Mouse (Mus musculus): ENCODE data around the gene Teddm3. TPM values are rescaled to one million over a fixed set of nuclear protein-coding genes. Genes with fewer than 3 reads are reported as not detected.
A peak's percentile ranks its signal among the peaks of the same experiment; 100 is the strongest.
"Not testable (repeated sequence)": the region's sequence is repeated elsewhere in the genome, so short reads cannot be mapped to it uniquely, and the experiment has no call there.

The Teddm3 gene
- not detected in 2 replicates for polyA plus RNA-seq (2015; fragmentation: Nextera tagmentation; extraction: Ambion mirVana)

DNA sequence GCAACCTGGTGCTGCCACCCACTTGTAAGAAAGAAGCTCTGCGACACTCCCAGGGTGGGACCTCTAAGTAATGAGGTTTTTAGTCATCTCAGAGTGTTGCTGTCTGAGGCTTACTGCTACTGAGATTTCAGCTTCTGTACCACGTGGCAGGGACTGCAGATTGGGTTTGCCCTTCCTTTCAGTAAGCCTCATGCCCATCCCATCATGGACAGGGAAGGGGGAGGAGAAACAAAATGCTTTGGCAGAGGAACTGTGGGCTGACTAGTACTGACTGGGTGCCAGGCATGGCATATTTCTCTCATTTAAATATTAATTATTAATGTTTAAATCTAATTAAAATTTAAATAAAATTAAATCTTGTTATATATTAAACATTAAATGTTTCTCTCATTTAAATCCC, at the start of gene Teddm3:
Gene Teddm3, minus strand, starts transcription at position 101 of the 400 bp plus-strand sequence.
- H3K4me1 ChIP-seq; H3K27me3 ChIP-seq (replicated peaks); ATAC-seq (replicated peaks): not testable (repeated sequence)

DNA sequence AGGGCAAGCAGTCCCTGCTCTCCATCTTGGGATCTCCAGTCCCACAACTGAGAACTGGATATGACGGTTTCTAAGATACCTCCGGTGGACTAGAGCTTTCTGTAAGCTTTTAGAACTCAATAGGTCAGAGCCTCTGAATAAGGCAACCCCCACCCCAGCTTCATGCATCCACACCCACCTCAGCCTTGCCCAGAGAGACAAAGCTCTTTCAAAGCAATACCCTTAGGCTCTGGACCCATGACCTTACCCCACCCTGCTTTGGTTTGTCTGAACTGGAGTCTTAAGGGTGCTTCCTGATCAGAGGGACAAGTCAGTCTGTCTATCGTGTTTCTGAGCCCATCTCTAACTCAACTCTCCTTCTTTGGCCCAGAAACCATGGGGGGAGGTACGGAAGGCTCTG, 48.9 kb upstream of the Teddm3 start:
- Histone ChIP-seq H3K9ac (no peak overlapping the region), H3K36me3 (replicated peaks) (no peaks in the 10 kb centered on the region), H3K4me3 (no peak overlapping the region), H3K4me1 (peaks cover 24% of the 10 kb centered on the region), H3K27ac (no peak overlapping the region), H3K9me3 (no peaks in the 10 kb centered on the region), H3K27me3 (replicated peaks) (0 out of 2 replicates have a peak, but pooled peaks cover 6% of the 10 kb centered on the region), H3K4me2 (no peak overlapping the region)
- ATAC-seq (replicated peaks): no peak
- 86% methylated on average over 4 of the region's 4 CpGs for WGBS

More for the DNA sequence above, at the start of gene Teddm3:
- not testable (repeated sequence) for H3K36me3 ChIP-seq (replicated peaks); H3K27ac ChIP-seq; H3K4me3 ChIP-seq; H3K9ac ChIP-seq; H3K9me3 ChIP-seq; H3K4me2 ChIP-seq
- no CpG with 5 or more reads among the region's 2 CpGs for WGBS

DNA sequence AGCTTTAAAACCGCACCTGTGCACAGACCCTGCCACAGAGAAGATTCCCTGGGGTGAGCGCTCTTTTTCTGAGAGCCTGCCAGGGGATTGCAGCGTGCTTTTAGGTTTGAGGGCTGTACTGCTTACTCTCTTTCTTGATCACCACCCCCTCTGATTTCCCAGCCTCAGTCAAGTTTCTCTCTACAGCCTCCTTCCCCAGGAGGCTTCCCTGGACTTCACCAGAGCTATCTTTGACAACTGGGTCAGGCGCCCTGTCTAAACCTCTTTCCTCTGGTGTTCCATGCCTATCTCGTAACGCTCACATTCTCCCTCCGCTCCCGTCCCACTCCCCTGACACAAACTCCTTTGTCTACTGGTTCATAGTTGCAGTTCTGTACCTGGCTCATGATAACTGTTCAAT, 45.6 kb upstream of the Teddm3 start:
- no peak overlapping the region for H3K4me2 ChIP-seq
- H3K27ac ChIP-seq: no peak overlapping the region
- H3K4me1 ChIP-seq: no peaks in the 10 kb centered on the region
- no peak overlapping the region for H3K4me3 ChIP-seq
- ATAC-seq (replicated peaks): no peak
- no peaks in the 10 kb centered on the region for H3K36me3 ChIP-seq (replicated peaks)
- WGBS: 61% methylated on average over 8 of the region's 8 CpGs
- no peak overlapping the region for H3K9ac ChIP-seq
- no peaks in the 10 kb centered on the region for H3K9me3 ChIP-seq
- H3K27me3 ChIP-seq (replicated peaks): 0 out of 2 replicates have a peak, but pooled peaks cover 6% of the 10 kb centered on the region

DNA sequence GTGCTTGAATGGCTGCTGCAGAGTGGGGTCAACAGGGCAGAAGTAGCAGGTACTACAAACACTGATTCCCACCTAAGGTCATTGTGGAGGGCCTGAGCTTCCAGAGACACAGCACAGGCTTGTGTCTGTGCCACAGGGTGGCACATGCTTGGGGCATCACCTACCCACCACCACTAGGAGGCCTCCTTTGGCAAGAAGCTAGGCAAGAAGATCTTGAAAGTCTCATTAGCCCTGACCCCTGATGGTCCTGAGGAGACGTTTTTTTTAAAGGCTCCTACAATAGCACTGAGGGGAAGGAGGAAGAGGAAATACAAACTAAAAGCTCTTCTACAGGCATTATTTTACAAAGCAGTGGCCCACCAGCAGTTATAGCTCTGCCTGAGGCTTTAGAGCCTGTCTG, 44.7 kb upstream of the Teddm3 start:
- Histone ChIP-seq H3K9ac (no peak overlapping the region), H3K27ac (no peak overlapping the region), H3K36me3 (replicated peaks) (no peaks in the 10 kb centered on the region), H3K4me1 (no peaks in the 10 kb centered on the region), H3K4me2 (no peak overlapping the region), H3K9me3 (no peaks in the 10 kb centered on the region), H3K4me3 (no peak overlapping the region), H3K27me3 (replicated peaks) (0 out of 2 replicates have a peak, but pooled peaks cover 6% of the 10 kb centered on the region)
- WGBS: 4% methylated on average over 1 of the region's 1 CpGs
- ATAC-seq (replicated peaks): no peak

DNA sequence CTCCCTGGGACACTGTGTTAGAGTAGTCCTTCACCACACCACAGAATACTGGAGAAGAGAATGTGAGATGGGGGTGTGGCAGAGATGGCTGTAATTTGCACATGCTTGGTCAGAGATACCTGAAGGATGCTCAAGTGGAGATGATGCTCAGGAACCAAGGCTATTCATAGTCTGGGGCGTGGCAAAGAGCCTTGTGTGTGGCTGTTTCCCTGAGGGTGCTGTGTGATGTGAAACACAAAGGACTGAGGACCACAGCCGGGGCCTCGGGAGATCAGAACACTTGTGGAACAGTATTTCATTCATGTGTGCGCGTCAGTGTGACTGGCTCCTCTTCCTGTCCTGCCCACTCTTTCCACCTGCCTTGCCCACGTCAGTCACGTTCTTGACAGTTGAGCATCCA, 44.2 kb upstream of the Teddm3 start:
- H3K4me2 ChIP-seq: no peak overlapping the region
- H3K27me3 ChIP-seq (replicated peaks): 0 out of 2 replicates have a peak, but pooled peaks cover 4% of the 10 kb centered on the region
- H3K36me3 ChIP-seq (replicated peaks): no peaks in the 10 kb centered on the region
- 84% methylated on average over 7 of the region's 7 CpGs for WGBS
- no peak for ATAC-seq (replicated peaks)
- H3K27ac ChIP-seq: no peak overlapping the region
- no peaks in the 10 kb centered on the region for H3K4me1 ChIP-seq
- no peak overlapping the region for H3K4me3 ChIP-seq
- H3K9me3 ChIP-seq: no peaks in the 10 kb centered on the region
- H3K9ac ChIP-seq: no peak overlapping the region

DNA sequence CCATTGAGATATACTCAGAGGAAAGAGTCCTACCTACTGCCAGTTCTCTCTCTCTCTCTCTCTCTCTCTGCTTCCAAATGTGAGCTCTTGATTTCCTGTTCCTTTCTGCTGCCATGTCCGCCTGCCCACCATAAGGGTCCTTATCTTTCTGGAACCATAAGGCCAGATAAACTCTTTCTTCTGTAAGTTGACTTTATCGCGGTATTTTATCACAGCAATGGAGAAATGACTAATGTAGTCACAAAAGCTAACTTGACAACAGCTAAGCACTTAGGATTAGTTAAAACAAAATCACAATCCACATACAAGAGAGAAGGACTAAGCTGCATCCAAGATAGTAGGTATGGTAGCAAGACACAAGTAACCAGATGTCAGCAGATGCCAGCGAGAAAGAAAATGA, 43.7 kb upstream of the Teddm3 start:
- no peak for ATAC-seq (replicated peaks)
- H3K27me3 ChIP-seq (replicated peaks): no peaks in the 10 kb centered on the region
- H3K4me3 ChIP-seq: no peak overlapping the region
- H3K4me2 ChIP-seq: no peak overlapping the region
- no peaks in the 10 kb centered on the region for H3K4me1 ChIP-seq
- WGBS: 99% methylated on average over 4 of the region's 4 CpGs
- no peak overlapping the region for H3K9ac ChIP-seq
- no peaks in the 10 kb centered on the region for H3K9me3 ChIP-seq
- no peaks in the 10 kb centered on the region for H3K36me3 ChIP-seq (replicated peaks)
- H3K27ac ChIP-seq: no peak overlapping the region

DNA sequence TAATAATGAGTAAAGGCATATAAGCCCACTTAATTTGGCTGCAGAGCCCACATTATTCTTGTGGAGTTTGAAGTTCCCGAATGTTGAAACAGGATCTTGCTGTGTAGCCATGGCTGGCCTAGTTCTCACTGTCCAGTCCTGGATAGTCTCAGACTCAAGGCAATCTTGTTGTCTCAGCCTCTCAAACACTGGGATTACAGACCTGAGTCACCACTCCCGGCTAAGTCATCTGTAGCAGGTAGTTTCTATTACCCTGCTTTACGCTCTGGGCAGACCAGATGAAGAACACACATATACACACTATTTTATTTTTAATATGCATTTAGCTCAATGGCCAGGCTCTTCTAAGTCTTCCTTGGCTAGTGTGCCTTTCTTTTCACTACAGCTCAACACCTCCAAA, 42.8 kb upstream of the Teddm3 start:
- Histone ChIP-seq H3K4me1 (peaks cover 3% of the 10 kb centered on the region; the same call in 1 of the 2 replicates), H3K36me3 (replicated peaks) (no peaks in the 10 kb centered on the region), H3K27me3 (replicated peaks) (no peaks in the 10 kb centered on the region), H3K4me2 (no peak overlapping the region), H3K4me3 (no peak overlapping the region), H3K9me3 (no peaks in the 10 kb centered on the region), H3K27ac (no peak overlapping the region), H3K9ac (no peak overlapping the region)
- WGBS: 89% methylated on average over 3 of the region's 3 CpGs
- ATAC-seq (replicated peaks): no peak

DNA sequence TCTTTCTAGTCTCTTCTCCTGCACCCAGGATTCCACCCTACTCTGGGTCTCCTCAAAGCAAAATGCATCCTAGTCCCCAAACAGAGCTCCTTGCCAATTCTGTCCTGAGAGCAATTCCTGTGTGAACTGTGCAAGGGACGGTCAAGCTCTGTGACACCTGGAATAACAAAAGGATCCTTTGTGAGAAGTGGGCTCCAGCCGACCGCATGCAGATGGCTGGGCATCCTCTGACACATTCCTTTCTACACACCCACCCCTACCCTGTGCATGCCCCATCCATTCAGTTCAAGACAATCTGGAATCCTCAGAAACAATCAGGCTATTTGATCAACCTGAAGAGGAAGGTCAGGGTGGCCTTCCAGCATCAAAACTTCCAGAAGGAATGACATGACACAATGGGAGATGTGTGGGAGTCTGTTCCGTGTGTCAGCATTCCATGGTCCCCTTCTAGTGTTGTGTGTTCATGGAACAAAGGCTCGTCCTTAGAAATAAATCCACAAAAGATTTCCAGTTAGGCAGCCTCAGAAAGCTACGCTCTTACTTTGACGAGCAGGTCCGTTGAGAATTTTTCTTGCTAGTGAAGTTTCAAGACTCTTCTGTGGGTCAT, 41.6 kb upstream of the Teddm3 start:
- WGBS: 64% methylated on average over 8 of the region's 8 CpGs
- Histone ChIP-seq H3K4me2 (no peak overlapping the region), H3K9ac (no peak overlapping the region), H3K27me3 (replicated peaks) (no peaks in the 10 kb centered on the region), H3K36me3 (replicated peaks) (no peaks in the 10 kb centered on the region), H3K4me1 (peaks cover 3% of the 10 kb centered on the region; the same call in 1 of the 2 replicates), H3K4me3 (no peak overlapping the region), H3K27ac (no peak overlapping the region), H3K9me3 (no peaks in the 10 kb centered on the region)
- no peak for ATAC-seq (replicated peaks)

DNA sequence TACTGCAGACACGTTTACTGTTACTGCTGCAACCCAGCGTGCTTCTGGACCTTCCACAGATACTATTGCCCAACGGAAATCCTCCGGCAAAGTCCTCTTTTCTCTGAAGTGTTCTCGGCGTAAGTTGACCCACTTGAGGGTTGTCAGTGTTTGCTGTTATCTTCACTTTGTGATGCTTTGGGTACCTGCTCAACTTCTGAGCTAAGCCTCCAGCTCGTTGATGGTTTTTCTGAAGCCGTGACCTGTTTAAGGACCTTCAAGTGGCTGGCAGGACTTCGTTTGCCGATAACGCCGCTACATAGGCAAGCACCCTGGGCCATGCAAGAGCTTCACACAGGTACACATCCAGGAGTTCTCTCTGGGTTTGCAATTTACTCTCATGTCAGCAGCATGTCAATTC, 40.4 kb upstream of the Teddm3 start:
- no peak overlapping the region for H3K4me2 ChIP-seq
- 85% methylated on average over 12 of the region's 12 CpGs for WGBS
- ATAC-seq (replicated peaks): no peak
- no peaks in the 10 kb centered on the region for H3K9me3 ChIP-seq
- H3K4me1 ChIP-seq: peaks cover 3% of the 10 kb centered on the region; the same call in 1 of the 2 replicates
- no peaks in the 10 kb centered on the region for H3K27me3 ChIP-seq (replicated peaks)
- H3K36me3 ChIP-seq (replicated peaks): no peaks in the 10 kb centered on the region
- no peak overlapping the region for H3K9ac ChIP-seq
- no peak overlapping the region for H3K4me3 ChIP-seq
- no peak overlapping the region for H3K27ac ChIP-seq

DNA sequence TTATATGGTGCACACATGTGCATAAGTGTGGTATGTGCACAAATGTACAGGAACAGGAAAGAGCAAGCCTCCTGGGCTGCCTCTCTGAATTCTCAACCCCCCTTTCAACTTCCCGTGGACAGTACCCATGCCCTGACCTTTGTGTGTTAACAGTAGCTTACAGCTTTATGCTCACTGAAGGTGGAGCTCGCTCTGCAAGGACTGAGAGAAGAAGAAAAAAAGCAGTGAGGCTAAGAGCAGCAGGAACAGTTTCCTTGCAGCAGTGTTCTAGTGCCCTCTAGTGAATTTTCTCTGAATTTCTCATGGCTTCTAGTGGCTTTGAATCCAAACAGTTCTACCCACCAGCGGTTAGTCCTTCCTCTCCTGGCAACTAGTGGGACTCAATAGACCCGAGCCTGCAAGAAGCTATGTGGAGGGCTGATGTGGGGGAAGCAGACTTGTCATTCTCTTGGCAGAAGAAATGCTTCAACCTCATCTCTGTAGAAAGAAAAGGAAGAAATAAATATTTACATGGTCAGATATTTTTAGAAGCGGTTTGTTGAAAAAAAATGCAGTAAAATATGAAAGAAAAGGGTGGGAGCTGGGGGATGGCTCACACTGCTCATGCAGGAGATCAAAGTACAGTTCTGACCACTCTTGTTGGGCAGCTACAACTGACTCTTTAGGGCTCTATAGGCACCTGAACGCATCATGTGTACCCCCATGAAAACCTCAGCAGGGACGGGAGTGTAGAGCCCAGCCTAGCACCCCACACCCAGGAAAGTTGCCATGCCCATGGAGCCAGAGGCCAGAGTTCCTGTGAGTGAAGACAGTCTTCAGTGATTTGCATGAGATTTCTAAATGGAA, 38.9 kb upstream of the Teddm3 start:
- H3K9ac ChIP-seq: no peak overlapping the region
- ATAC-seq (replicated peaks): peak; percentile 82
- 39% methylated on average over 7 of the region's 7 CpGs for WGBS

DNA sequence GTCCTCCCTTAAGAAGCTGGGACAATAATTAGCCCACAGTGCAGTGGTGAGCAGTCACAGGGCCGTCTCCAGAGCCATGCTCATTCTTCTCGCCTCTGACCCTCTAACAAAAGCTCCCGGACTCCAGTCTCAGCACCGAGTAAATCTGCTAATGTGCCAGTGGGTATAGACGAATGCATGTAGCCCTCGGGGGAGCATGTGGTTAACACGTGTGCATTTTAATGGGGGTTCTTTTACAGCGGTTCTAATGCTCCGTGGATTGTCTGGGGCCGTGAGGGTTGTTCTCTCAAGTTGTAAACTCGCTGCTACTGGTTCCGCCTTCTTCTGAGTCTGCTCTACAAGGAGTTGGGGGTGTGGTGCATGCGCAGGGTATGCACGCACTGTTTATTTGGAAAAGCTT, 37.8 kb upstream of the Teddm3 start:
- H3K4me3 ChIP-seq: no peak overlapping the region
- no peak for ATAC-seq (replicated peaks)
- no peaks in the 10 kb centered on the region for H3K27me3 ChIP-seq (replicated peaks)
- no peak overlapping the region for H3K27ac ChIP-seq
- 67% methylated on average over 14 of the region's 14 CpGs for WGBS
- H3K4me1 ChIP-seq: peaks cover 3% of the 10 kb centered on the region; the same call in 1 of the 2 replicates
- H3K36me3 ChIP-seq (replicated peaks): no peaks in the 10 kb centered on the region
- no peaks in the 10 kb centered on the region for H3K9me3 ChIP-seq
- H3K9ac ChIP-seq: no peak overlapping the region
- no peak overlapping the region for H3K4me2 ChIP-seq

More for the DNA sequence above, 38.9 kb upstream of the Teddm3 start:
- H3K27me3 ChIP-seq (replicated peaks): no peaks in the 10 kb centered on the region
- H3K9me3 ChIP-seq: no peaks in the 10 kb centered on the region
- 0 out of 2 replicates have a peak overlapping the region, but pooled peaks have one; percentile 12 for H3K27ac ChIP-seq
- H3K36me3 ChIP-seq (replicated peaks): no peaks in the 10 kb centered on the region
- H3K4me3 ChIP-seq: no peak overlapping the region
- no peak overlapping the region for H3K4me2 ChIP-seq
- H3K4me1 ChIP-seq: peaks cover 3% of the 10 kb centered on the region; the same call in 1 of the 2 replicates

DNA sequence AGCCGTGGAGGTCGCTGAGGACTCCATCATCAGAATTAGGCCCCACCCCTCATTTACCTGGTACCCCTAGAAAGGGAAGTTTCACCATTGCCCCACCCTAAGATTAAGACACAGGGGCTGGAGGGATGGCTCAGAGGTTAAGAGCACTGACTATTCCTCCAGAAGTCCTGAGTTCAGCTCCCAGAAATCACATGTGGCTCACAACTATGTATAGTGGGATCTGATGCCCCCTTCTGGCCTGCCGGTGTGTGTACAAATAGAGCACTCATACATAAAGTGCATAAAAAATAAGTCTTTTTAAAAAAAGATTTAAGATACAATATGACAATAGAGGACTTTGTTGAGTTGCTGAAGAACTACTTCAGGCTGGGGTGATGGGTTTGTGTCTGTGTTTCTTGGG, 34.5 kb upstream of the Teddm3 start:
- no peak for ATAC-seq (replicated peaks)
- WGBS: 79% methylated on average over 3 of the region's 3 CpGs

More for the DNA sequence above, 34.5 kb upstream of the Teddm3 start:
- Histone ChIP-seq H3K27ac (no peak overlapping the region), H3K36me3 (replicated peaks) (no peaks in the 10 kb centered on the region), H3K4me2 (no peak overlapping the region), H3K4me3 (no peak overlapping the region), H3K4me1 (peaks cover 3% of the 10 kb centered on the region; the same call in 1 of the 2 replicates), H3K27me3 (replicated peaks) (no peaks in the 10 kb centered on the region), H3K9me3 (no peaks in the 10 kb centered on the region), H3K9ac (no peak overlapping the region)

Data from midbrain, embryonic 15.5 days (tissue).